Mouse (Mus musculus): ENCODE measurements at regions not wholly inside any gene's neighbourhood (a gene's known extent, or its start where the extent isn't known, plus 50 kb on each side); places are given as distances from the start of the nearest gene placed in this dataset.

GRCm38 (mm10) chr11:63410921-63411320 is 282.1 kb downstream of the Pmp22 start:
- TF ChIP-seq CTCF (conservative IDR thresholded peaks at IDR 0.05; ENCODE audit: low read length) (no peak), NANOG (IDR thresholded peaks at IDR 0.05; ENCODE audit: borderline replicate concordance, low read length) (no peak), POU5F1 (IDR thresholded peaks at IDR 0.05; ENCODE audit: borderline replicate concordance, low read length) (no peak)

Measured in E14TG2a.4 (cell line).